Mouse (Mus musculus): ENCODE results near the gene Lhx2.

Lhx2 gene

DNA sequence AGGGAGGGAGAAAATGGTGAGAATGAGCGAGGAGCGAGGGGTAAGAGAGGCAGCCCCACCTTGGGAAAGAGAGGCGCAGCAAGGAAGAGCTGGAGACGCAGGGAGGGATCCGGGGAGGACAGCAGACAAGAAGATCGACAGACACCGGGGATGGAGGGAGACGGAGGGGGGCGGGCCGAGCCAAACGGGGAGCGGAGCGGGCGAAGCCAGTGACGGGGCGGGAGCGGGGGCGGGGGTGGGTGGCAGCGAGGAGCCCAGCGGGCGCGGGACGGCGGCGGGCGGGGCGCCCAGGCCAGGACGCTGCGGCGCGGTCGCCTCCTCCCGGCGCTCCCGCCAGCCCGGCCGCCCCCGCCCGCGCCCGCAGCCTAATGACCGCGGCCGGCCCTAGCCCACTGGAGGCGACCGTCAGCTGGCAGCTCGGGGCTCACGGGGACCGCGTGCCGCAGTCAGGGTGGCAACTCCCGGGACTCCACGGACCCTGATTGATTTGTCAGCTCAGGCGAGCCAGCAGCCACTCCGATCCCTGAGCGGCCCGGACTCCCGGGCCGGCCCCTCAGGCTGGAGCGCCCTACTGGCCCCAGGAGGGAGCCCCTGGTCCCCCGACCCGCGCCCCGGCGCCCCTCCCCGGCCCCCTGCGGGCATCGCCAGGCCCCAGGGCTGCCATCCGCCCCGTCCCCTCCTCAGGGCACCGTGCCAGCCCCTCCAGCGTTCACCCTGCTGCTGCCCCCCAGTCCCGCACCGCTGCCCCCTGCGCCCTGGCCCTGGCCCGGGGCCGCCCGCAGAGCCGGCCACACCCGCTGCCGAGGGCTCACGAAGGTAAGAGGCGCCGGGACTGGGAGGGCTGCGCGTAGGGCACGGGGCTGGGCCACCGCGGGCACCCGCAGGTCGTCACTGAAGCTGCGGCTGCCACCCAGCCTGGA is at the start of gene Lhx2:
Gene Lhx2, plus strand, starts transcription at position 292 of the 920 bp plus-strand sequence.
- in situ Hi-C loops (cut with MboI; ENCODE audit: low pct_unique_long_range_greater_than_20kb in 1 of 2, low sequenced_read_pairs in 2 of 2, unreplicated experiment in 1 of 2), result no loop called here

DNA sequence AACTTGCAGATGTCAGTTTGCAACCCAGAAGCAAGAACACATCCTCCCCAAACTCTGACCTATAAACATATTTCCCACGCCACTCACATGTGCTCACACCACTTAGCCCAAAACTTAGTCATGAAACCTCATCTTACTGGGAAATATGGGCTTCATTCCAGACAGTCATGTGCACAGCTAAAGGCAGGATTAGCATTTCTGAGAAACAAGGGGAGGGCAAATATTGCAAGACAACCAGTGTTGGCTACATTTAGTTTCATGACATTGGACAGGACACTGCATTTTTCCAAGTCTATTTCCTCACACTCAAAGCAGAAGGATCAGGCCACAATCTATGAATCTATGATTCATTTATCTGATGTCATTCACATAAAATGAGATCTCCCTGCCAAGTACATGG is 47.6 kb upstream of the Lhx2 start:
- in situ Hi-C loops (cut with MboI; ENCODE audit: low pct_unique_long_range_greater_than_20kb in 1 of 2, low sequenced_read_pairs in 2 of 2, unreplicated experiment in 1 of 2), result no loop called here

DNA sequence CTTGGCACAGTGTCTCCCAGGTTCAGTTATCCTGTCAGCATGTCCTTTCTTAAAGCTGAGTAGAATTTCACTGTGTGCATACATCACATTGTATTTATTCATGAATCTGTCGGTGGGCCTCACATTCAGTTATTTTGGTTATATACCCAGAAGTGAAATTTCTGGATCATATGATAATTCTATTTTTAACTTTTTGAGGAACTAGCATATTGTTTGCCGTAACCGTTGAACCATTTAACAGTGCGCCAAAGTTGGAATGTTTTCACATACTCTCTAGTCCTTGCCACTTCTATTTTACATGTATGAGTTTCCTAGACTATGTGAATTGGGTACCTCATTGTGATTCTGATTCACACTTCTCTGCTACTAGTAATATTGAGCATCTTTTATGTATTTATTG is 43.1 kb upstream of the Lhx2 start:
- in situ Hi-C loops (cut with MboI; ENCODE audit: low pct_unique_long_range_greater_than_20kb in 1 of 2, low sequenced_read_pairs in 2 of 2, unreplicated experiment in 1 of 2), result no loop called here

DNA sequence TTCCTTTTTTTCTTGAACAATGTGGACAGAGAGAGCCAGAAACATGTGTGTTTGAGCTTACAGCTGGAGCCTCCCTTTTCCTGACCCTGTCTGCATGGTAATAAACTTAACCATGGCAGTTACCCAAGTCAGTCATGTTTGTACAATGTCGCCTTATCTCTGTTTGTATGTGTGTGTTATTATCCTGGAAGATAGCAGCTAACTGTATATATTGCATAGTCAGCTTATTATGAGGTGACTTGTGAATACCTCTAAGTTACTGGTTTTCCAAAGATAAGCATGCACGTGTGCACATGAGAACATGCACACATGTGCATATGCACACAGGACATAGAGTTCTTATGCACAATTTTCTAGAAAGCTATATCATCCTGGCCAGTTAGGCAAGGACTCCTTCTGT is 38.1 kb upstream of the Lhx2 start:
- in situ Hi-C loops (cut with MboI; ENCODE audit: low pct_unique_long_range_greater_than_20kb in 1 of 2, low sequenced_read_pairs in 2 of 2, unreplicated experiment in 1 of 2), result no loop called here

GRCm38 (mm10) chr2:38305152-38305551 is 33.9 kb upstream of the Lhx2 start:
- in situ Hi-C loops (cut with MboI; ENCODE audit: low pct_unique_long_range_greater_than_20kb in 1 of 2, low sequenced_read_pairs in 2 of 2, unreplicated experiment in 1 of 2), result no loop called here

- in situ Hi-C loops (cut with MboI; ENCODE audit: low pct_unique_long_range_greater_than_20kb in 1 of 2, low sequenced_read_pairs in 2 of 2, unreplicated experiment in 1 of 2), result no loop called here
These were observed 26.2 kb upstream of the Lhx2 start for GRCm38 (mm10) chr2:38312921-38313320.

DNA sequence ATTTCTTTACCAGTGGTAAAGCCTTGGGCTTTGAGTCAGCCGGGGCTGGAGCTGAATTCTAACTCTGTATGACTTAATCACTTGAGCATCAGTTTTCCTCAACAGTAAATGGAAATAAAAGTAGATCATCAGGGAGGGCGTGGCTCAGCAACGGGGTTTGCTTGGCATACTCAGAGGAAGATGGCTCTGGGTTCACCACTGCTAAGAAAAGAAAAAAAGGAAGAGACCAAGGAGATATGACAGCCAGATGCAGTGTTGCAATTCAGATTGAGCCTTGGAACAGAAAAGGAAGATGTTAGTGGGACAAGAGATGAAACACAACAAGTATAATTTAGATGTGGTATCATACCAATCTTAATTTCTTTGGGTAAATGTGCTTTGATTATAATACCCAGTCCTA is 25.7 kb upstream of the Lhx2 start:
- in situ Hi-C loops (cut with MboI; ENCODE audit: low pct_unique_long_range_greater_than_20kb in 1 of 2, low sequenced_read_pairs in 2 of 2, unreplicated experiment in 1 of 2), result no loop called here

DNA sequence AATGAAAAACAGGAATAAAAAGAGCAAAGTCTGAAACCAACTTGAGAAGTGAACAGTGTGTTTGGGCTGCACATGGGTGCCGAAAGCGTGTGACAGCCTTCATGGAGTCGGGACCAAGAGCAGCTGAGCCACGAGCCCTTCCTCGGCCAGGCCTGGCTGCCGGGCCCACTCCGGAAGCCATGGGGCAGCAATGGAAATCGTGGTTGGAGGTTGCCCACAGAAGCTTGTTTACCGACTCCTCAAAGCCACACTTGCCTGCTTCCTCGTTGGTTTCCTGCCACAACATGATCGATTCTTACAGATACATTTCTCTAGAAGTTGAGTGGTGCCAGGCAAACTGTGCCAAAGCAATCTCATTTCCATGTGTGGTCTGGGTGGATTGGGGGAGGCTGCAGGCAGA is 20.0 kb upstream of the Lhx2 start:
- in situ Hi-C loops (cut with MboI; ENCODE audit: low pct_unique_long_range_greater_than_20kb in 1 of 2, low sequenced_read_pairs in 2 of 2, unreplicated experiment in 1 of 2), result no loop called here

- in situ Hi-C loops (cut with MboI; ENCODE audit: low pct_unique_long_range_greater_than_20kb in 1 of 2, low sequenced_read_pairs in 2 of 2, unreplicated experiment in 1 of 2), result no loop called here
These were observed 18.2 kb upstream of the Lhx2 start for GRCm38 (mm10) chr2:38320911-38321310.

- in situ Hi-C loops (cut with MboI; ENCODE audit: low pct_unique_long_range_greater_than_20kb in 1 of 2, low sequenced_read_pairs in 2 of 2, unreplicated experiment in 1 of 2), result no loop called here
These were observed 15.7 kb upstream of the Lhx2 start for GRCm38 (mm10) chr2:38323380-38323779.

- in situ Hi-C loops (cut with MboI; ENCODE audit: low pct_unique_long_range_greater_than_20kb in 1 of 2, low sequenced_read_pairs in 2 of 2, unreplicated experiment in 1 of 2), result no loop called here
These were observed 12.4 kb upstream of the Lhx2 start for GRCm38 (mm10) chr2:38326671-38327070.

DNA sequence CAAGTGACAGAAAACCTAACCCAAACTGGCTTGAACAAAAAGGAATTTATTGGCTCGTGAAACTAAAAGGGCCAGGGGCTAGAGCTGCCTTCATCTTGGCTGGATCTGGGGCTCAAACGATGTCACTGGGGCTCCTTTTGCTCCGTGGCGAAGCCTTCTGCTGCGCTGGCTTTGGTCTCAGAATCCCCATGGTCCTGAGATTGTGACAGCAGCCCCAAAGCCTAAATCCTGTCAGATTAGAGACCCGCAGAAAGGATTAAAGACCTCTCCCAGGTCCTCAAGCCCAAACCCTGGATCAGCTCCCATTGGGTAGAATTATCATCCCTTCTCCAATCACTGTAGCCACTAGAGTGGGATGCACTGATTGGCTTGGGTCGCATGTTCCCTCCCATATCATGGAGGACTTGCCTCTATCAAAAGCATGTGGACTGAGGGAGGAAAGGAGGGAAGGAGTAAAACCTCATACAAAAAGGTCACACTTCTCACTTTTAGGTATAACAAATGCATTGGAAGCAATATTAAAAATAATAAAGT is 5.4 kb upstream of the Lhx2 start:
- in situ Hi-C loops (cut with MboI; ENCODE audit: low pct_unique_long_range_greater_than_20kb in 1 of 2, low sequenced_read_pairs in 2 of 2, unreplicated experiment in 1 of 2), result no loop called here

DNA sequence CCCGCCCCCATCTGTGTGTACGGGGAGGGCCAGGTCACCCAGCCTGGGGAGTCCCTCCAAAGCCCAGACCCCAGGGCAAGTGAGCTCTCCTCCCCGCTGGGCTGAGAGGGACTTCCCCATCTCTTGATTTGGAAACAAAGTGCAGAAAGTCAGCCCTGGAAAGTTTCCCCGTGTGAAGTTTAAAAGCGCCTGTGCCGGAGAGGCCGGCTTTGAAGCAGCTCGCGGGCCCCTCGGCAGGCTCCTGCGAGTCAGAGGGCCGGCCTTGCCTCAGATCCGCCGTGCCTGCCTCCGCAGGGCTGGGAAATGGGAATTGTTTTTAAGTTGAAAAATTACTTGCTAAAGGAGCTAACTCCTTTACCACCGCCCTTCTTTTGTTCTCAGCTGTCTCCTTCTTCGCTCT is 2.5 kb upstream of the Lhx2 start:
- in situ Hi-C loops (cut with MboI; ENCODE audit: low pct_unique_long_range_greater_than_20kb in 1 of 2, low sequenced_read_pairs in 2 of 2, unreplicated experiment in 1 of 2), result no loop called here

DNA sequence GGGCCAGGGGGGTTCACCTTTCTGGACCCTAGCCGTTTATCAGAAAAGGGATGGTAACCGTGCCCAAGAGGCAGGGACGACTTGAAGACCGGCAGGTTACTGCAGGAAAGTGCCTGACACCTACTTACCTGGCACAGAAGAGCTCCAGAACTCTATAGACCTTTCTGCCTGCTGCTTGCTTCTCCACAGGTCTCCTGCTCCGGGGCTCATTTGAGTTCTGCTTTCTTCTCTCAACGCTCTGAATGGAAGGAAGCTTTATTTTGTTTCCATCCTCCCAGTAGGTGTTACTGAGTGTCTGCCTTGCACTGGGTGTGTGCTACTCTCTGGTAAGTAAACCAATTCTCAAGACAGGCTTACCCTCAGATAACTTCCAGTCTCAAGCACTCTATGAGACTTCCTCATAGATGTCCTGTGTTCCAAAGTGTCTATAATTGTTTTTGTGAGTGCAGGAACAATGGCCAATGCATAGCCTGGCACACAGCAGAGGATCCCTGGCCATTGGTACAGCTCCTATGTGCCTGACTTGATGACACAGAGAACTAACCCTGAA is 1.9 kb upstream of the Lhx2 start:
- in situ Hi-C loops (cut with MboI; ENCODE audit: low pct_unique_long_range_greater_than_20kb in 1 of 2, low sequenced_read_pairs in 2 of 2, unreplicated experiment in 1 of 2), result no loop called here

GRCm38 (mm10) chr2:38337681-38338080 is 1.4 kb upstream of the Lhx2 start:
- in situ Hi-C loops (cut with MboI; ENCODE audit: low pct_unique_long_range_greater_than_20kb in 1 of 2, low sequenced_read_pairs in 2 of 2, unreplicated experiment in 1 of 2), result no loop called here

DNA sequence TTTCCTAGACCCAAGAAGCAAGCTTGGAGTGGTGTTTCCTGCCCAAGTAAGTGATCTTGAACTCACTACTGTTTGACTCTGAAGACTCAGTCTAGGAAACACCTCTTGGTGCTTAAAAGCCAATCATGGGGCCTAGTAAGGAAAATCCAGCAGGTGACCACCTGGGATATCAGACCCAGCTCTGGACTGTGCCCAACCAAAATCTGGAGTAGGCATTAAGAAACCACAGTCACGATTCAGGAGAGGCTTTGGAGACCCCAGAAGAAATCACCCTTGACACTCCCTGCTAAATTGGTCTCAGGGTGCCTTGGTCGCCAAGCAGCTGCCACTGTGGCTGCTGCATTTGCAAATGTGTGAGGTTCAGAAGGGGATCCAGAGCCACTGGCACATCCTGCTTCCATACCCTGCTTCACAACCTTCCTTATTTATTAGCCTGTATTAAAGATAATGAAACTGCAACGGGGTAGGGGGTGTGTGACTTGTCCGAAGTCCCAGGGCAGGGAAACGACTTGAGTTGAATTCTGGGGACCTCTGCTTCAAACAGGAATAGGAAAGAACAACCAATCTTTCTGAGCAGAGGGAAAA is 641 bp upstream of the Lhx2 start:
- in situ Hi-C loops (cut with MboI; ENCODE audit: low pct_unique_long_range_greater_than_20kb in 1 of 2, low sequenced_read_pairs in 2 of 2, unreplicated experiment in 1 of 2), result no loop called here

- in situ Hi-C loops (cut with MboI; ENCODE audit: low pct_unique_long_range_greater_than_20kb in 1 of 2, low sequenced_read_pairs in 2 of 2, unreplicated experiment in 1 of 2), result no loop called here
These were observed 987 bp downstream of the Lhx2 start for GRCm38 (mm10) chr2:38339910-38340625.

- in situ Hi-C loops (cut with MboI; ENCODE audit: low pct_unique_long_range_greater_than_20kb in 1 of 2, low sequenced_read_pairs in 2 of 2, unreplicated experiment in 1 of 2), result no loop called here
These were observed 1.6 kb downstream of the Lhx2 start for GRCm38 (mm10) chr2:38340626-38341200.

- in situ Hi-C loops (cut with MboI; ENCODE audit: low pct_unique_long_range_greater_than_20kb in 1 of 2, low sequenced_read_pairs in 2 of 2, unreplicated experiment in 1 of 2), result no loop called here
These were observed 4.5 kb downstream of the Lhx2 start for GRCm38 (mm10) chr2:38343573-38343972.

All from mouse embryonic stem cell (cell line).